Mouse (Mus musculus): ENCODE results near the gene Lurap1l. TPM values are rescaled to one million over a fixed set of nuclear protein-coding genes. Genes with fewer than 3 reads are reported as not detected.
"Not testable (repeated sequence)": the region's sequence is repeated elsewhere in the genome, so short reads cannot be mapped to it uniquely, and the experiment has no call there.

Gene Lurap1l
- polyA plus RNA-seq, 1 experiment from 2014 or later, result 3.9 TPM

- H3K4me1 ChIP-seq (ENCODE audit: control insufficient read depth, insufficient read depth, low read length), result no peaks in the 10 kb centered on the region
- peak overlapping the region; percentile 88 for H3K27ac ChIP-seq (ENCODE audit: low read depth, low read length)
- WGBS, result under 1% methylated on average over 52 of the region's 58 CpGs
- peak overlapping the region; percentile 75 for H3K9ac ChIP-seq (ENCODE audit: low read length)
- peak overlapping the region; percentile 80 for H3K4me2 ChIP-seq (ENCODE audit: low read depth)
- peak; percentile 82 for DNase-seq (ENCODE audit: low spot score)
- H3K36me3 ChIP-seq (ENCODE audit: control insufficient read depth, insufficient read depth, low read length), result no peaks in the 10 kb centered on the region
- no peaks in the 10 kb centered on the region for H3K9me3 ChIP-seq (ENCODE audit: control insufficient read depth, low read length)
- ATAC-seq (ENCODE audit: insufficient read depth, low FRiP score, low TSS enrichment), result peak; percentile 81
- H3K4me3 ChIP-seq (ENCODE audit: low read depth, low read length), result peak overlapping the region; percentile 74
- no peaks in the 10 kb centered on the region for H3K27me3 ChIP-seq (ENCODE audit: control insufficient read depth, insufficient read depth, low read length)
Observed at GRCm38 (mm10) chr4:80910871-80911701, 640 bp downstream of the Lurap1l start.

GRCm38 (mm10) chr4:80911706-80912540, 1.5 kb downstream of the Lurap1l start:
- 1% methylated on average over 26 of the region's 27 CpGs for WGBS
- Histone ChIP-seq H3K36me3 (ENCODE audit: control insufficient read depth, insufficient read depth, low read length) (no peaks in the 10 kb centered on the region), H3K4me3 (ENCODE audit: low read depth, low read length) (peak overlapping the region; percentile 74), H3K4me2 (ENCODE audit: low read depth) (peak overlapping the region; percentile 80), H3K9ac (ENCODE audit: low read length) (peak overlapping the region; percentile 75), H3K9me3 (ENCODE audit: control insufficient read depth, low read length) (no peaks in the 10 kb centered on the region), H3K27ac (ENCODE audit: low read depth, low read length) (peak overlapping the region; percentile 88), H3K4me1 (ENCODE audit: control insufficient read depth, insufficient read depth, low read length) (no peaks in the 10 kb centered on the region), H3K27me3 (ENCODE audit: control insufficient read depth, insufficient read depth, low read length) (no peaks in the 10 kb centered on the region)
- DNase-seq (ENCODE audit: low spot score) (peak; percentile 87), ATAC-seq (ENCODE audit: insufficient read depth, low FRiP score, low TSS enrichment) (peak; percentile 92)

GRCm38 (mm10) chr4:80915211-80915610, 4.8 kb downstream of the Lurap1l start:
- Histone ChIP-seq H3K36me3 (ENCODE audit: control insufficient read depth, insufficient read depth, low read length) (no peaks in the 10 kb centered on the region), H3K4me3 (ENCODE audit: low read depth, low read length) (no peak overlapping the region), H3K9me3 (ENCODE audit: control insufficient read depth, low read length) (no peaks in the 10 kb centered on the region), H3K4me2 (ENCODE audit: low read depth) (no peak overlapping the region), H3K27me3 (ENCODE audit: control insufficient read depth, insufficient read depth, low read length) (no peaks in the 10 kb centered on the region), H3K9ac (ENCODE audit: low read length) (no peak overlapping the region), H3K27ac (ENCODE audit: low read depth, low read length) (no peak overlapping the region), H3K4me1 (ENCODE audit: control insufficient read depth, insufficient read depth, low read length) (no peaks in the 10 kb centered on the region)
- WGBS, result 78% methylated on average over 2 of the region's 2 CpGs
- no peak for ATAC-seq (ENCODE audit: insufficient read depth, low FRiP score, low TSS enrichment)
- no peak for DNase-seq (ENCODE audit: low spot score)

GRCm38 (mm10) chr4:80916695-80917094, 6.2 kb downstream of the Lurap1l start:
- Histone ChIP-seq H3K9ac (ENCODE audit: low read length) (no peak overlapping the region), H3K4me1 (ENCODE audit: control insufficient read depth, insufficient read depth, low read length) (no peaks in the 10 kb centered on the region), H3K4me2 (ENCODE audit: low read depth) (no peak overlapping the region), H3K4me3 (ENCODE audit: low read depth, low read length) (no peak overlapping the region), H3K9me3 (ENCODE audit: control insufficient read depth, low read length) (no peaks in the 10 kb centered on the region), H3K27me3 (ENCODE audit: control insufficient read depth, insufficient read depth, low read length) (no peaks in the 10 kb centered on the region), H3K27ac (ENCODE audit: low read depth, low read length) (no peak overlapping the region), H3K36me3 (ENCODE audit: control insufficient read depth, insufficient read depth, low read length) (no peaks in the 10 kb centered on the region)
- 69% methylated on average over 3 of the region's 3 CpGs for WGBS
- DNase-seq (ENCODE audit: low spot score), result no peak
- no peak for ATAC-seq (ENCODE audit: insufficient read depth, low FRiP score, low TSS enrichment)

- H3K27ac ChIP-seq (ENCODE audit: low read depth, low read length); ATAC-seq (ENCODE audit: insufficient read depth, low FRiP score, low TSS enrichment); H3K4me1 ChIP-seq (ENCODE audit: control insufficient read depth, insufficient read depth, low read length); H3K36me3 ChIP-seq (ENCODE audit: control insufficient read depth, insufficient read depth, low read length); H3K9ac ChIP-seq (ENCODE audit: low read length); DNase-seq (ENCODE audit: low spot score); H3K9me3 ChIP-seq (ENCODE audit: control insufficient read depth, low read length); H3K4me3 ChIP-seq (ENCODE audit: low read depth, low read length); H3K27me3 ChIP-seq (ENCODE audit: control insufficient read depth, insufficient read depth, low read length); H3K4me2 ChIP-seq (ENCODE audit: low read depth): not testable (repeated sequence)
- WGBS, result 81% methylated on average over 1 of the region's 1 CpGs
Observed at GRCm38 (mm10) chr4:80917128-80917527, 6.7 kb downstream of the Lurap1l start.

- Histone ChIP-seq H3K27me3 (ENCODE audit: control insufficient read depth, insufficient read depth, low read length) (no peaks in the 10 kb centered on the region), H3K9me3 (ENCODE audit: control insufficient read depth, low read length) (no peaks in the 10 kb centered on the region), H3K4me3 (ENCODE audit: low read depth, low read length) (no peak overlapping the region), H3K36me3 (ENCODE audit: control insufficient read depth, insufficient read depth, low read length) (no peaks in the 10 kb centered on the region), H3K9ac (ENCODE audit: low read length) (no peak overlapping the region), H3K4me1 (ENCODE audit: control insufficient read depth, insufficient read depth, low read length) (no peaks in the 10 kb centered on the region), H3K4me2 (ENCODE audit: low read depth) (no peak overlapping the region), H3K27ac (ENCODE audit: low read depth, low read length) (no peak overlapping the region)
- WGBS, result 87% methylated on average over 3 of the region's 3 CpGs
- DNase-seq (ENCODE audit: low spot score) (no peak), ATAC-seq (ENCODE audit: insufficient read depth, low FRiP score, low TSS enrichment) (no peak)
Observed at GRCm38 (mm10) chr4:80917812-80918211, 7.4 kb downstream of the Lurap1l start.

GRCm38 (mm10) chr4:80918526-80919129, 8.2 kb downstream of the Lurap1l start:
- no peak overlapping the region for H3K27ac ChIP-seq (ENCODE audit: low read depth, low read length)
- H3K4me2 ChIP-seq (ENCODE audit: low read depth), result no peak overlapping the region
- 85% methylated on average over 3 of the region's 3 CpGs for WGBS
- no peaks in the 10 kb centered on the region for H3K4me1 ChIP-seq (ENCODE audit: control insufficient read depth, insufficient read depth, low read length)
- H3K36me3 ChIP-seq (ENCODE audit: control insufficient read depth, insufficient read depth, low read length), result no peaks in the 10 kb centered on the region
- DNase-seq (ENCODE audit: low spot score), result no peak
- H3K4me3 ChIP-seq (ENCODE audit: low read depth, low read length), result no peak overlapping the region
- no peaks in the 10 kb centered on the region for H3K27me3 ChIP-seq (ENCODE audit: control insufficient read depth, insufficient read depth, low read length)
- no peak for ATAC-seq (ENCODE audit: insufficient read depth, low FRiP score, low TSS enrichment)
- H3K9ac ChIP-seq (ENCODE audit: low read length), result no peak overlapping the region
- no peaks in the 10 kb centered on the region for H3K9me3 ChIP-seq (ENCODE audit: control insufficient read depth, low read length)

- Histone ChIP-seq H3K4me3 (ENCODE audit: low read depth, low read length) (no peak overlapping the region), H3K9ac (ENCODE audit: low read length) (no peak overlapping the region), H3K4me2 (ENCODE audit: low read depth) (no peak overlapping the region), H3K36me3 (ENCODE audit: control insufficient read depth, insufficient read depth, low read length) (no peaks in the 10 kb centered on the region), H3K27ac (ENCODE audit: low read depth, low read length) (no peak overlapping the region), H3K4me1 (ENCODE audit: control insufficient read depth, insufficient read depth, low read length) (no peaks in the 10 kb centered on the region), H3K27me3 (ENCODE audit: control insufficient read depth, insufficient read depth, low read length) (no peaks in the 10 kb centered on the region), H3K9me3 (ENCODE audit: control insufficient read depth, low read length) (no peaks in the 10 kb centered on the region)
- 76% methylated on average over 1 of the region's 1 CpGs for WGBS
- no peak for DNase-seq (ENCODE audit: low spot score)
- no peak for ATAC-seq (ENCODE audit: insufficient read depth, low FRiP score, low TSS enrichment)
Observed at GRCm38 (mm10) chr4:80919217-80919867, 8.9 kb downstream of the Lurap1l start.

Measured in neural tube, embryonic 11.5 days (tissue).